Mouse (Mus musculus): ENCODE results near the gene Gtpbp1. TPM values are rescaled to one million over a fixed set of nuclear protein-coding genes. Genes with fewer than 3 reads are reported as not detected.

The Gtpbp1 gene
- polyA plus RNA-seq, 1 experiment from 2014 or later, result 38.1 TPM

GRCm38 (mm10) chr15:79747998-79748397 lies 57.4 kb downstream of the Gtpbp1 start:
- 50% methylated on average over 11 of the region's 11 CpGs for WGBS
- H3K4me3 ChIP-seq, result no peak overlapping the region
- no peak for ATAC-seq (ENCODE audit: low read depth)
- no peak overlapping the region for H3K4me2 ChIP-seq
- H3K36me3 ChIP-seq, result no peaks in the 10 kb centered on the region
- no peaks in the 10 kb centered on the region for H3K27me3 ChIP-seq
- H3K9me3 ChIP-seq, result no peaks in the 10 kb centered on the region
- peaks cover 4% of the 10 kb centered on the region for H3K4me1 ChIP-seq (replicated peaks)
- no peak overlapping the region for H3K27ac ChIP-seq (replicated peaks)
- H3K9ac ChIP-seq, result no peak overlapping the region

- no peak for ATAC-seq (ENCODE audit: low read depth)
- Histone ChIP-seq H3K27ac (replicated peaks) (no peak overlapping the region), H3K9me3 (no peaks in the 10 kb centered on the region), H3K36me3 (no peaks in the 10 kb centered on the region), H3K9ac (no peak overlapping the region), H3K4me1 (replicated peaks) (no peaks in the 10 kb centered on the region), H3K4me3 (no peak overlapping the region), H3K4me2 (no peak overlapping the region), H3K27me3 (no peaks in the 10 kb centered on the region)
- WGBS, result 92% methylated on average over 7 of the region's 7 CpGs
Observed at GRCm38 (mm10) chr15:79749162-79749561, 58.5 kb downstream of the Gtpbp1 start.

GRCm38 (mm10) chr15:79750266-79750665 lies 59.6 kb downstream of the Gtpbp1 start:
- H3K4me3 ChIP-seq, result no peak overlapping the region
- no peaks in the 10 kb centered on the region for H3K27me3 ChIP-seq
- WGBS, result 89% methylated on average over 8 of the region's 8 CpGs
- no peak for ATAC-seq (ENCODE audit: low read depth)
- no peak overlapping the region for H3K27ac ChIP-seq (replicated peaks)
- H3K4me1 ChIP-seq (replicated peaks), result no peaks in the 10 kb centered on the region
- no peak overlapping the region for H3K9ac ChIP-seq
- H3K4me2 ChIP-seq, result no peak overlapping the region
- no peaks in the 10 kb centered on the region for H3K36me3 ChIP-seq
- H3K9me3 ChIP-seq, result no peaks in the 10 kb centered on the region

- Histone ChIP-seq H3K27me3 (no peaks in the 10 kb centered on the region), H3K4me2 (no peak overlapping the region), H3K9ac (no peak overlapping the region), H3K27ac (replicated peaks) (no peak overlapping the region), H3K36me3 (no peaks in the 10 kb centered on the region), H3K4me1 (replicated peaks) (peaks cover 5% of the 10 kb centered on the region; the same call in 1 of the 2 replicates), H3K9me3 (no peaks in the 10 kb centered on the region), H3K4me3 (no peak overlapping the region)
- WGBS, result 86% methylated on average over 17 of the region's 17 CpGs
- no peak for ATAC-seq (ENCODE audit: low read depth)
Observed at GRCm38 (mm10) chr15:79751772-79752171, 61.1 kb downstream of the Gtpbp1 start.

GRCm38 (mm10) chr15:79752742-79753419 lies 62.2 kb downstream of the Gtpbp1 start:
- no peak overlapping the region for H3K9ac ChIP-seq
- WGBS, result 26% methylated on average over 11 of the region's 11 CpGs
- ATAC-seq (ENCODE audit: low read depth), result peak; percentile 33; the same call in 1 of the 2 replicates
- H3K27me3 ChIP-seq, result no peaks in the 10 kb centered on the region
- no peak overlapping the region for H3K4me3 ChIP-seq
- H3K36me3 ChIP-seq, result no peaks in the 10 kb centered on the region
- H3K27ac ChIP-seq (replicated peaks), result no peak overlapping the region
- H3K9me3 ChIP-seq, result no peaks in the 10 kb centered on the region
- H3K4me2 ChIP-seq, result no peak overlapping the region
- H3K4me1 ChIP-seq (replicated peaks), result peaks cover 5% of the 10 kb centered on the region; the same call in 1 of the 2 replicates

GRCm38 (mm10) chr15:79753420-79753752 lies 62.7 kb downstream of the Gtpbp1 start:
- H3K9me3 ChIP-seq, result no peaks in the 10 kb centered on the region
- no peak overlapping the region for H3K9ac ChIP-seq
- no peaks in the 10 kb centered on the region for H3K27me3 ChIP-seq
- ATAC-seq (ENCODE audit: low read depth), result peak; percentile 23; the same call in 1 of the 2 replicates
- H3K36me3 ChIP-seq, result no peaks in the 10 kb centered on the region
- H3K4me1 ChIP-seq (replicated peaks), result peaks cover 5% of the 10 kb centered on the region; the same call in 1 of the 2 replicates
- H3K4me2 ChIP-seq, result no peak overlapping the region
- H3K4me3 ChIP-seq, result no peak overlapping the region
- 91% methylated on average over 3 of the region's 3 CpGs for WGBS
- no peak overlapping the region for H3K27ac ChIP-seq (replicated peaks)

GRCm38 (mm10) chr15:79753873-79754272 lies 63.2 kb downstream of the Gtpbp1 start:
- H3K4me1 ChIP-seq (replicated peaks), result peaks cover 5% of the 10 kb centered on the region; the same call in 1 of the 2 replicates
- H3K4me3 ChIP-seq, result no peak overlapping the region
- H3K9me3 ChIP-seq, result no peaks in the 10 kb centered on the region
- WGBS, result 60% methylated on average over 4 of the region's 4 CpGs
- peak overlapping the region; percentile 38; the same call in 1 of the 2 replicates for H3K9ac ChIP-seq
- no peak overlapping the region for H3K4me2 ChIP-seq
- H3K36me3 ChIP-seq, result no peaks in the 10 kb centered on the region
- H3K27ac ChIP-seq (replicated peaks), result no peak overlapping the region
- ATAC-seq (ENCODE audit: low read depth), result no peak
- H3K27me3 ChIP-seq, result no peaks in the 10 kb centered on the region

GRCm38 (mm10) chr15:79755176-79755575 lies 64.5 kb downstream of the Gtpbp1 start:
- no peak for ATAC-seq (ENCODE audit: low read depth)
- no peaks in the 10 kb centered on the region for H3K27me3 ChIP-seq
- no peaks in the 10 kb centered on the region for H3K9me3 ChIP-seq
- peaks cover 5% of the 10 kb centered on the region; the same call in 1 of the 2 replicates for H3K4me1 ChIP-seq (replicated peaks)
- H3K27ac ChIP-seq (replicated peaks), result no peak overlapping the region
- 82% methylated on average over 4 of the region's 4 CpGs for WGBS
- H3K36me3 ChIP-seq, result no peaks in the 10 kb centered on the region
- H3K4me2 ChIP-seq, result no peak overlapping the region
- H3K9ac ChIP-seq, result no peak overlapping the region
- H3K4me3 ChIP-seq, result no peak overlapping the region

- no peaks in the 10 kb centered on the region for H3K27me3 ChIP-seq
- 66% methylated on average over 8 of the region's 8 CpGs for WGBS
- no peak overlapping the region for H3K27ac ChIP-seq (replicated peaks)
- no peak overlapping the region for H3K4me2 ChIP-seq
- no peak for ATAC-seq (ENCODE audit: low read depth)
- no peaks in the 10 kb centered on the region for H3K36me3 ChIP-seq
- H3K4me1 ChIP-seq (replicated peaks), result peaks cover 5% of the 10 kb centered on the region; the same call in 1 of the 2 replicates
- peak overlapping the region; percentile 43; the same call in 1 of the 2 replicates for H3K9ac ChIP-seq
- H3K9me3 ChIP-seq, result no peaks in the 10 kb centered on the region
- H3K4me3 ChIP-seq, result no peak overlapping the region
Observed at GRCm38 (mm10) chr15:79755977-79756625, 65.5 kb downstream of the Gtpbp1 start.

- H3K4me2 ChIP-seq, result no peak overlapping the region
Observed at GRCm38 (mm10) chr15:79757118-79757517, 66.5 kb downstream of the Gtpbp1 start.

GRCm38 (mm10) chr15:79760956-79761355 lies 70.3 kb downstream of the Gtpbp1 start:
- WGBS, result 92% methylated on average over 6 of the region's 6 CpGs
- Histone ChIP-seq H3K9me3 (no peaks in the 10 kb centered on the region), H3K36me3 (peaks cover 40% of the 10 kb centered on the region), H3K4me2 (no peak overlapping the region), H3K27ac (replicated peaks) (no peak overlapping the region), H3K27me3 (no peaks in the 10 kb centered on the region), H3K9ac (no peak overlapping the region), H3K4me1 (replicated peaks) (peaks cover 8% of the 10 kb centered on the region; the same call in 1 of the 2 replicates), H3K4me3 (no peak overlapping the region)
- ATAC-seq (ENCODE audit: low read depth), result no peak

More at GRCm38 (mm10) chr15:79757118-79757517, 66.5 kb downstream of the Gtpbp1 start:
- 88% methylated on average over 3 of the region's 3 CpGs for WGBS
- Histone ChIP-seq H3K36me3 (peaks cover 7% of the 10 kb centered on the region), H3K9ac (no peak overlapping the region), H3K4me3 (no peak overlapping the region), H3K27ac (replicated peaks) (no peak overlapping the region), H3K4me1 (replicated peaks) (peaks cover 5% of the 10 kb centered on the region; the same call in 1 of the 2 replicates), H3K27me3 (no peaks in the 10 kb centered on the region), H3K9me3 (no peaks in the 10 kb centered on the region)
- no peak for ATAC-seq (ENCODE audit: low read depth)

GRCm38 (mm10) chr15:79763001-79763400 lies 72.4 kb downstream of the Gtpbp1 start:
- Histone ChIP-seq H3K4me2 (no peak overlapping the region), H3K9ac (no peak overlapping the region), H3K4me1 (replicated peaks) (peaks cover 14% of the 10 kb centered on the region), H3K27me3 (no peaks in the 10 kb centered on the region), H3K9me3 (no peaks in the 10 kb centered on the region), H3K36me3 (peaks cover 40% of the 10 kb centered on the region), H3K4me3 (no peak overlapping the region), H3K27ac (replicated peaks) (no peak overlapping the region)
- no peak for ATAC-seq (ENCODE audit: low read depth)
- WGBS, result 93% methylated on average over 9 of the region's 9 CpGs
